Mouse (Mus musculus): ENCODE results near the gene Mrgpra4. TPM values are rescaled to one million over a fixed set of nuclear protein-coding genes. Genes with fewer than 3 reads are reported as not detected.

Mrgpra4 gene
- total and polyA plus RNA-seq, 3 experiments = not detected

Other genes starting within 250 kb of the Mrgpra4 start
- not detected in 2 replicates for gene Mrgprx1, start 45.5 kb upstream of the Mrgpra4 start, total RNA-seq (2012; rRNA removed)
- not detected in 2 replicates for gene Mrgprx1, start 45.5 kb upstream of the Mrgpra4 start, total RNA-seq (2014; rRNA removed)
- gene Mrgprx1, start 45.5 kb upstream of the Mrgpra4 start, polyA plus RNA-seq (2012; ENCODE audit: insufficient read length, low read depth) = not detected in 2 replicates
- gene Mrgprb5, start 186.9 kb upstream of the Mrgpra4 start, total RNA-seq (2012; rRNA removed) = not detected in 2 replicates
- gene Mrgprb5, start 186.9 kb upstream of the Mrgpra4 start, total RNA-seq (2014; rRNA removed) = not detected in 2 replicates
- gene Mrgprb5, start 186.9 kb upstream of the Mrgpra4 start, polyA plus RNA-seq (2012; ENCODE audit: insufficient read length, low read depth) = not detected in 2 replicates
- not detected in 2 replicates for gene Mrgprb4, start 217.2 kb upstream of the Mrgpra4 start, total RNA-seq (2012; rRNA removed)
- not detected in 2 replicates for gene Mrgprb4, start 217.2 kb upstream of the Mrgpra4 start, total RNA-seq (2014; rRNA removed)
- gene Mrgprb4, start 217.2 kb upstream of the Mrgpra4 start, polyA plus RNA-seq (2012; ENCODE audit: insufficient read length, low read depth) = not detected in 2 replicates

All from CH12.LX (cell line).